Mouse (Mus musculus) heart, embryonic 11.5 days (tissue): ENCODE data around the gene Nipal3. TPM values are rescaled to one million over a fixed set of nuclear protein-coding genes. Genes with fewer than 3 reads are reported as not detected.

Source experiments
- ATAC-seq: fragments of 200-750 bp; cut with Nextera tagmentation; replicated peaks from 2 replicates; pipeline ENCODE4 v1.8.0; 2017; ENCODE audit warnings: moderate library complexity; ENCODE audit not compliant: insufficient number of reproducible peaks, low FRiP score, low TSS enrichment
- H3K27ac ChIP-seq: fragments of 300-500 bp; sonication (generic); 2 replicates; pipeline ENCODE4 v1.5.1; 2014; ENCODE audit warnings: mild to moderate bottlenecking, low read depth, low read length
- H3K27me3 ChIP-seq: fragments of 300-500 bp; sonication (generic); 2 replicates; pipeline ENCODE4 v1.6.1; 2014; ENCODE audit warnings: mild to moderate bottlenecking, low read length, mixed read lengths; ENCODE audit not compliant: control insufficient read depth, insufficient read depth
- H3K36me3 ChIP-seq: fragments of 300-500 bp; sonication (generic); 2 replicates; pipeline ENCODE4 v1.6.1; 2014; ENCODE audit warnings: mild to moderate bottlenecking, low read length, moderate library complexity, mixed read lengths; ENCODE audit not compliant: control insufficient read depth, insufficient read depth
- H3K4me1 ChIP-seq: fragments of 300-500 bp; sonication (generic); 2 replicates; pipeline ENCODE4 v1.6.1; 2014; ENCODE audit warnings: low read length; ENCODE audit not compliant: control insufficient read depth, insufficient read depth
- H3K4me2 ChIP-seq: fragments of 300-500 bp; sonication (generic); 2 replicates; pipeline ENCODE4 v1.6.1; 2014; ENCODE audit warnings: mild to moderate bottlenecking, moderate library complexity
- H3K4me3 ChIP-seq: fragments of 300-500 bp; sonication (generic); 2 replicates; pipeline ENCODE4 v1.5.1; 2014; ENCODE audit warnings: low read depth, low read length
- H3K9ac ChIP-seq: fragments of 300-500 bp; sonication (generic); 2 replicates; pipeline ENCODE4 v1.6.1; 2014; ENCODE audit warnings: mild to moderate bottlenecking, low read depth, low read length, moderate library complexity
- H3K9me3 ChIP-seq: fragments of 300-500 bp; sonication (generic); replicated peaks from 2 replicates; pipeline ENCODE4 v1.6.1; 2016; ENCODE audit warnings: low read length; ENCODE audit not compliant: control insufficient read depth
- WGBS: fragments of 180-500 bp; shearing (Covaris S2); extraction: QIAGEN DNeasy Blood & Tissue Kit; methylation state at CpG from one replicate; pipeline ENCODE4 v1.1.7; 2014; ENCODE audit not compliant: insufficient replicate concordance; 5-methylcytosine and 5-hydroxymethylcytosine counted together
- polyA plus RNA-seq: library from polyadenylated mRNA; unstranded; fragments of >200 nt; fragmentation: Nextera tagmentation; extraction: Ambion mirVana; gene quantifications from 2 replicates; pipeline ENCODE4 v1.2.1, GENCODE M21; 2014

The Nipal3 gene
- polyA plus RNA-seq, 1 experiment from 2014 or later: 6.4 TPM

DNA sequence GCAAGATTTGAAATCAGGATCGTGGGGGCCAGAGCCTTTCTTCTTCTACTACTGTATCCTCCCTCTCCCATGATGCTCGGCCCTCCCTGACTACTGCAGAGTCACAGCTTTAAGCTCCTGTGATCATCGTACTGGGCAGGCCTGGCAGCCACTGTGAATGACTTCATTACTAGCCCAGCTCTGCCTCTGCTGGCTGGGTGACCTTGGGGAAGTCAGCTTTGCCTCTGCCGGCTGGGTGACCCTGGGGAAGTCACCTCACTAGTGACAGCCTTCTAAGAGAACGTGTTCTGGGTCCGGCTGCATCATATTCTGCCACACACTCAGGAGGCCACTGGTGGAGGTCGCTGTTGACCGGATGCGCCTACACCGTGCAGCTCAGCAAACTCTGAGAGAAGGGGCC is 17.0 kb downstream of the Nipal3 start:
- no peak overlapping the region for H3K27ac ChIP-seq
- H3K4me3 ChIP-seq: no peak overlapping the region
- H3K4me2 ChIP-seq: no peak overlapping the region
- no peak overlapping the region for H3K9ac ChIP-seq
- no peaks in the 10 kb centered on the region for H3K4me1 ChIP-seq
- H3K27me3 ChIP-seq: peaks cover 3% of the 10 kb centered on the region; the same call in 1 of the 2 replicates
- ATAC-seq: no peak
- WGBS: 78% methylated on average over 10 of the region's 10 CpGs
- no peaks in the 10 kb centered on the region for H3K9me3 ChIP-seq
- no peaks in the 10 kb centered on the region for H3K36me3 ChIP-seq

DNA sequence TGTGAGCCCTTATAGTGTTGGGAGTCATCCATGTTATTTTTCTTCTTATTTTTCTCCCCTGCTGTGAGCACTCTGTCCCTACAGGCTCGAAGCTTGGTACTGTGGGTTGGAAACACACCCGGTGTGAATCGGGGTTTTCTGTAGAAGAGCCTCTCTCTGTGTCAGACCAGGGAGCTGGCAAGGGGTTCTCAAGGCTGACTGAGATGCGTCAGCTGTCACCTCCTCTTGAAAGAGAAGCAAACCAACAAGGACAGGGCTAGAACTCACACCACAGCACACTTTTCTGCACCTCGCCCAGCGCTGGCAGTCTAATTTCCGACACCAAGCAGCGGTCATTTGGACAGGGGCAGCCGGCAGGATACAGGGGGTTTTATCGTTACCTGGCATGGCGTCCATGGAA is 31.4 kb downstream of the Nipal3 start:
- no peak overlapping the region for H3K4me2 ChIP-seq
- H3K4me3 ChIP-seq: no peak overlapping the region
- 84% methylated on average over 11 of the region's 11 CpGs for WGBS
- H3K9ac ChIP-seq: no peak overlapping the region
- no peaks in the 10 kb centered on the region for H3K9me3 ChIP-seq
- H3K36me3 ChIP-seq: peaks cover 2% of the 10 kb centered on the region; the same call in 1 of the 2 replicates
- H3K4me1 ChIP-seq: no peaks in the 10 kb centered on the region
- no peak overlapping the region for H3K27ac ChIP-seq
- no peak for ATAC-seq
- no peaks in the 10 kb centered on the region for H3K27me3 ChIP-seq

DNA sequence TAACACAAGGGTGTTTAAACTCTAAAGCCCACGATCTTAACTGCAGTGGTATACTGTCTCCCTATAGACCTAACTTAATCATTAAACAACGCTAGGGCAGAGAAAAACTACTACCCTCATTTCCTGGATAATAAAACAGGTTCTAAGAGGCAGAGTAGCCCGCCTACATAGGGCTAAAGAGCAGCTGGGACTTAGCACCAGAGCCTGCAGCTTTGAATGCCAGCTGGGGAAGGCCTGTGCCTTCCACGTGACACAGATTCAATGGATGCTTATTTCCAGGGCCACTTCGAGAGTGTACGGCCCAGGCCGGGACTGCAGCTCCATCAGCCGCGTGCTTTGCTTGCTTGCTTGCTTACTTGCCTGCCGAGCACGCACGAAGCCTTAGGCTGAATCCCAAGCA is 41.3 kb downstream of the Nipal3 start:
- 0 out of 2 replicates have a peak overlapping the region, but pooled peaks have one; percentile 15 for H3K27ac ChIP-seq
- 77% methylated on average over 12 of the region's 12 CpGs for WGBS

DNA sequence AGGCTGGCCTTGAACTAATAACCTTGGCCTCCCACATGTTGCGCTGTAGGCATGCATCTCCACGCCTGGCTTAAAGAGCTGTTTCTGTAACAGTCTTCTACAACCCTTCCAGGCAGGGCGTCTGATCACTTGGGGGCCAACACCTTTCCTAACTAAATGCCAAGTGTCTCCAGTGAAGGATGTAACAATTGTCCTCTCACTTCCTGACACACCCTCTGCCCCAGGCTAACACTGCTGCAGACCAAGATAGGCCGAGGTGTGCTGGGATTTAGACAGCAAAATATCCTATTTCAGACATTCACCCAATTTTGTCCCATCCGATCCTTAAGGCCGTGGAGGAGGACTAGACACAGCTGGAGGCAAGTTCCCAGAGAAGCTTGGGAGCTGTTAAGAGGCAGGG is 41.7 kb downstream of the Nipal3 start:
- H3K9ac ChIP-seq: no peak overlapping the region
- no peak for ATAC-seq
- peaks cover 14% of the 10 kb centered on the region for H3K4me1 ChIP-seq
- H3K27ac ChIP-seq: 0 out of 2 replicates have a peak overlapping the region, but pooled peaks have one; percentile 15
- H3K4me3 ChIP-seq: no peak overlapping the region
- H3K27me3 ChIP-seq: no peaks in the 10 kb centered on the region
- H3K36me3 ChIP-seq: no peaks in the 10 kb centered on the region
- WGBS: 64% methylated on average over 6 of the region's 6 CpGs
- H3K4me2 ChIP-seq: no peak overlapping the region
- H3K9me3 ChIP-seq: no peaks in the 10 kb centered on the region

More for the DNA sequence above, 41.3 kb downstream of the Nipal3 start:
- no peaks in the 10 kb centered on the region for H3K9me3 ChIP-seq
- no peak overlapping the region for H3K9ac ChIP-seq
- no peaks in the 10 kb centered on the region for H3K36me3 ChIP-seq
- peaks cover 14% of the 10 kb centered on the region for H3K4me1 ChIP-seq
- no peak overlapping the region for H3K4me2 ChIP-seq
- no peaks in the 10 kb centered on the region for H3K27me3 ChIP-seq
- H3K4me3 ChIP-seq: no peak overlapping the region
- no peak for ATAC-seq

DNA sequence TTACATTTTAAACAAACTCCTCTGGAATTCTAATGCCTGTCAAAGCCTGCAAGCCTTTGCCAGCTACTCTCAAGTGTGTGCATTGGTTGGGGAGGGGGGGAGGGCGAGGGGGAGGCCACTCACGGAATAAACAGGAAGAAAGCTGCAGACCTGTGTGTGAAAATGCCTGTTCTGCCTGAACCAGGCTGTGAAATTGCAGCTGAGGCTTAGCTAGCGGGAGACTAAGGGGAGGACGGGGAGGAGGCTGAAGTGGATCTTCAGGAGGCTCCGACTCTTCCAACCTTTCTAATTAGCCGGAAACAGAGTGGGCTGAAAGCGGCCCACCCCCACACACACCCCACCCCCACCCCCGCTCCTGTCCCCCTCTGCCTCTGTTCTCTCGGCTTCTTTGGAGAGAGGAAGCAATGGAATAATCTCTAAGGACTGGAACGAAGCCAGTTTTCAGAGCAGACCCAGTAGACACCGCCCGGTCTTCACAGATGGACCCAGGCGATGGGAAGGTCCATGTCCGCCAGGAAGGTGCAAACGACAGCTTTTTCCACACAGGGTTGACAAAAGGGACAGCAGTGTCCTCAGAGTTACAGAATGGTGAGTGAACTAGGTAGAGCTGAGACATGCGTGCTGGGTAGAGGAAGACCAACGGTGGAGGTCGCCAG is 43.4 kb downstream of the Nipal3 start:
- no peak overlapping the region for H3K4me3 ChIP-seq
- no peaks in the 10 kb centered on the region for H3K27me3 ChIP-seq
- 0 out of 2 replicates have a peak overlapping the region, but pooled peaks have one; percentile 41 for H3K27ac ChIP-seq
- ATAC-seq: no peak
- H3K4me1 ChIP-seq: peaks cover 14% of the 10 kb centered on the region
- H3K36me3 ChIP-seq: no peaks in the 10 kb centered on the region
- H3K9ac ChIP-seq: peak overlapping the region; percentile 52; the same call in 1 of the 2 replicates
- H3K4me2 ChIP-seq: peak overlapping the region; percentile 51
- no peaks in the 10 kb centered on the region for H3K9me3 ChIP-seq
- WGBS: 45% methylated on average over 17 of the region's 18 CpGs

DNA sequence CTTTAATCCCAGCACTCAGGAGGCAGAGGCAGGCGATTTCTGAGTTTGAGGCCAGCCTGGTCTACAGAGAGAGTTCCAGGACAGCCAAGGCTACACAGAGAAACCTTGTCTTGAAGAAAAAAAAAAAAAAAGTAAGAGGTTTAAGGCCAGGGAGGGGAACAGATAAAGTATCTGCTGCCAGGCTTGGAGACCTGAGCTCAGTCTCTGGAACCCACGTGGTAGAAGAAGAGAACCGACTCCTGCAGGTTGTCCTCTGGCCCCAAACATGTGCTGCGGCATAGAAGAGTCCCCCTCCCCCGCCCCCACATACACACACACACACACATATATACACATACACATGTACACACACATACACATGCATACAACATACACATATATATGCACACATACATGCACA is 52.4 kb downstream of the Nipal3 start:
- ATAC-seq: no peak
- Histone ChIP-seq H3K4me1 (0 out of 2 replicates have a peak, but pooled peaks cover 2% of the 10 kb centered on the region), H3K4me2 (no peak overlapping the region), H3K9ac (no peak overlapping the region), H3K9me3 (no peaks in the 10 kb centered on the region), H3K27ac (no peak overlapping the region), H3K4me3 (no peak overlapping the region), H3K27me3 (no peaks in the 10 kb centered on the region), H3K36me3 (no peaks in the 10 kb centered on the region)
- WGBS: 63% methylated on average over 5 of the region's 5 CpGs

DNA sequence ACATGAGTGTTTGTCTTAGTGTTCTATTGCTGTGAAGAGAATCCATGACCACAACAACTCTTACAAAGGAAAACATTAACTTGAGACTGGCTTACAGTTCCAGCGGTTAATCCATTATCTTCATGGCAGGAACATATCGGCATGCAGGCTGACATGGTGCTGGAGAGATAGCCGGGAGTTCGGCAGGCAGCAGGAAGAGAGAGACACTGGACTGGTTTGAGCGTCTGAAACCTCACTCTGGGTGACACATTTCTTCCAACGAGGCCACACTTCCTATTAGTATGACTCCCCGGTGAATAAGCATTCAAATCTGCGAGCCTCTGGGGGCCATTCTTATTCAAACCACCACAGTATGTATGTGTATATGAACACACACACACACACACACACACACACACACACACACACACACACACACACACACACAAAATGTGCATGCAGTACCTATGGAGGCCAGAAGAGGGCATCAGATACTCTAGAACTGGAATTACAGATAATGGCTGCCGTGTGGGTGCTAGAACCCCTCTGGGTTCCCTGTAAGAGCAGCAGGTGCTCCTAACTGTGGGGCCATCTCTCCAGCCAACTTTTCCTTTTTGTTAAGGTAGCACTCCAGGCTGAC is 54.8 kb downstream of the Nipal3 start:
- Histone ChIP-seq H3K4me3 (no peak overlapping the region), H3K4me2 (peak overlapping the region; percentile 52; the same call in 1 of the 2 replicates), H3K27me3 (no peaks in the 10 kb centered on the region), H3K9ac (no peak overlapping the region), H3K36me3 (no peaks in the 10 kb centered on the region), H3K27ac (peak overlapping the region; percentile 62), H3K9me3 (no peaks in the 10 kb centered on the region), H3K4me1 (0 out of 2 replicates have a peak, but pooled peaks cover 2% of the 10 kb centered on the region)
- no peak for ATAC-seq
- 29% methylated on average over 9 of the region's 9 CpGs for WGBS

DNA sequence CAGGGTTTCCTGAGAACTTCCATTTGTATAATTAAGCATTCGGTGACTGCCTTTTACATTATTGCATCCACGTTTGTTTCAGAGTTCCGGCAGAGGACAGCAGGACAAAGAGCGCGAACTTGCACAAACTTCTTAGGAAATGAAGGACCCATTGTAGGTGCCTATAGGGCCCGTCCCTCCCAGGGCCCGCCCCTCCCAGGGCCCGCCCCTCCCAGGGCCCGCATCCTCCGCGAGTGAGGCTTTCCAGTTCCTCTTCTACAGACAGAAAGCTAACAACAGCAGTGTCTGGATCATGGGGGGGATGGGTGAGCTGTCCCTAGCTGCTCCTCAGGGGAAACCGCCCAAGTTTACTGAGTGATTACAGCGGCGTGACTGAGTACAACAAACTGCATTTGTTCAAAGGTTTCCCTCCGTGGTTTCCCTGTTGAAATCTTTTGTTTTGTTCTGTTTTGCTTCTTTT is 55.6 kb downstream of the Nipal3 start:
- Histone ChIP-seq H3K27ac (peak overlapping the region; percentile 62), H3K36me3 (no peaks in the 10 kb centered on the region), H3K27me3 (no peaks in the 10 kb centered on the region), H3K4me1 (peaks cover 2% of the 10 kb centered on the region; the same call in 1 of the 2 replicates), H3K4me2 (peak overlapping the region; percentile 52), H3K9ac (no peak overlapping the region; the same call in 1 of the 2 replicates), H3K4me3 (no peak overlapping the region; the same call in 1 of the 2 replicates), H3K9me3 (no peaks in the 10 kb centered on the region)
- ATAC-seq: peak; percentile 84
- 3% methylated on average over 15 of the region's 15 CpGs for WGBS
